Mouse (Mus musculus): ENCODE measurements around the gene Gkap1.

DNA sequence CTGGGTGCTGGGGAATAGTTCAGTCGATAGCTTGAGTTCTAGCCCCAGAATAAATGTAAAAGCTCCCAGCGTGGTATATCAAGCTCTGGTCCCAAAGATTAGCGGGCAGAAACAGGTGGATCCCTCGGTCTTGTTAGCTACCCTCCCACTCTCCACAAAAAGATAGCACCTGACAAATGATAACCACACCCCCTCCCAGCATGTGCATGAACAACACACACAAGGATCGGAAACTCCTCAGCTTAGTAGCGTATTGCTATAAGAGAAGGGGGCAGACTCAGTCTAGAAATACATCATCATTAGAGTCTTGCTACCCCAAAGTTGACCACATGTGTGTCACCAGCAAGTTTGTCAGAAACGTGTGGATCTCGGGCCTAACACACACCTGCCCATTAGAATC lies at the start of gene Gkap1:
- no peak for TF ChIP-seq CTCF (IDR thresholded peaks at IDR 0.05; ENCODE audit: extremely low read depth, insufficient read depth, low read length)
- no peak for TF ChIP-seq POLR2A (IDR thresholded peaks at IDR 0.05; ENCODE audit: extremely low read depth, insufficient read depth, low read length)

All from cortical plate, adult 2 months (tissue).